Mouse (Mus musculus): Measurements from ENCODE around the gene Slc35c2. TPM values are rescaled to one million over a fixed set of nuclear protein-coding genes. Genes with fewer than 3 reads are reported as not detected.

Slc35c2 gene
- polyA plus RNA-seq, 1 experiment from 2014 or later: 67.3 TPM

DNA sequence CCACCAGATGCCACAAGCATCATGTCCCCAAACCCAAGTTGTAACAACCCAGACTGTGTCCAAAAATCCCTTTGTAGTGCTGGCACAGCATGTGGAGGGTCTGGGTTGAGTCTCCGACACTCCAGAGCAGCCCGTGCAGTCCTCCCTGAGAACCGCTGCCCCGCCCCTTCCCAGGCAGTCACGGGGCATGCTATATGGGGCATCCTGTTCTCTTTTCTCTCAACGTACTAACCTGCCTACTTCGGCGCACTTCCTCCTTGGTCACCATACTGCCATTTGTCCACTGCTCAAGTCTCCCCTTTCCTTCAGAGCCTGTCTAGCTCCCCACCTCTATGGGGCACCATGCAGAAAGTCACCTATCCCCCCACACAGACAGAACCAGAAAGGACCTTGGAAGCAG lies 2.0 kb downstream of the Slc35c2 start:
- H3K4me2 ChIP-seq (ENCODE audit: low read depth, low read length): peak overlapping the region; percentile 19; the same call in 1 of the 2 replicates

DNA sequence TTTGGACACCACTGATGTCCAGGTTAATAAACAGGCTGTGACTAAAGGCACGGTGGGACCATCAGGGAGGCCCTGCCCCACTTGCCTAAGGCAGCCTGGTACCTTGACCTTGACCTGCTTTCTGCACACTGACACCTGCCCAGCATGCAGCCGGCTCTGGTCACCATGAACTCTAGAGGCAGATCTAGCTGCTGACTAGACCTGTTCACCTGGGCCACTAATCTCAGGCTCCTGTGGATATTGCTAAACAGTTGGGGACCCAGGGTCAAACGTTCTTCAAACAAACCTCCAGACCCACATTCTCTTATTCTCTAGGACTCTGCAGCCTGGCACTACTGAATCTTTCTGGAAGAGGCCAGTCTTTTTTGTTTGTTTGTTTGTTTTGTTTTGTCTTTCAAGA lies 2.6 kb downstream of the Slc35c2 start:
- no peak for ATAC-seq (ENCODE audit: insufficient read depth, low FRiP score)
- H3K9me3 ChIP-seq (replicated peaks; ENCODE audit: control insufficient read depth, low read length): no peaks in the 10 kb centered on the region
- no peak overlapping the region for H3K27ac ChIP-seq (ENCODE audit: low read length)
- 0 out of 2 replicates have a peak, but pooled peaks cover 6% of the 10 kb centered on the region for H3K36me3 ChIP-seq (ENCODE audit: control insufficient read depth, insufficient read depth, low read length)
- no peak overlapping the region for H3K4me2 ChIP-seq (ENCODE audit: low read depth, low read length)
- H3K9ac ChIP-seq (ENCODE audit: low read length): no peak overlapping the region
- no peak overlapping the region for H3K4me3 ChIP-seq (replicated peaks; ENCODE audit: low read length)
- 67% methylated on average over 3 of the region's 3 CpGs for WGBS
- H3K27me3 ChIP-seq (ENCODE audit: control insufficient read depth, insufficient read depth, low read length): no peaks in the 10 kb centered on the region
- H3K4me1 ChIP-seq (ENCODE audit: control insufficient read depth, insufficient read depth, low read length): peaks cover 32% of the 10 kb centered on the region

More for the DNA sequence above, 2.0 kb downstream of the Slc35c2 start:
- 85% methylated on average over 8 of the region's 8 CpGs for WGBS
- Histone ChIP-seq H3K4me1 (ENCODE audit: control insufficient read depth, insufficient read depth, low read length) (peaks cover 32% of the 10 kb centered on the region), H3K9ac (ENCODE audit: low read length) (no peak overlapping the region; the same call in 1 of the 2 replicates), H3K27me3 (ENCODE audit: control insufficient read depth, insufficient read depth, low read length) (no peaks in the 10 kb centered on the region), H3K4me3 (replicated peaks; ENCODE audit: low read length) (no peak overlapping the region), H3K36me3 (ENCODE audit: control insufficient read depth, insufficient read depth, low read length) (0 out of 2 replicates have a peak, but pooled peaks cover 4% of the 10 kb centered on the region), H3K27ac (ENCODE audit: low read length) (no peak overlapping the region), H3K9me3 (replicated peaks; ENCODE audit: control insufficient read depth, low read length) (no peaks in the 10 kb centered on the region)
- no peak for ATAC-seq (ENCODE audit: insufficient read depth, low FRiP score)

DNA sequence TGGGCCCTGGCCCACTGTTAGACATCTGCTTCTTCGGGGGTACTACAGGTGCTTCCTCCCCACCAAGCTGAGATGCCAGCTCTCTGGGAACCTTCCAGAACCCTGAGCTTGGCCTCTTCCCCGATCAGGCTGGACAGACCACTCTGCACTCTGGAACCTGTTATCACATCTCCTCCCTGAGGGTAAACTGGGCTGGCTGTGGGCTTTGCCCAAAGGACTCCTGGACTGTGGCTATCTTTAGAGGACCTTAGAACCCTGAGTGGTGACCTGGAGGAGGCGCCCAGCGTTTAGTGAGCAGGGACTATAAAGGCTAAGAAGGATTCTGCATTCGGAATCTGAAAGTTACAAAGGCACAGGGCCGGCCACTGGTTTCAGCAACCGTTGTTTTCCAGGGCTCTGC lies 3.3 kb downstream of the Slc35c2 start:
- WGBS: 80% methylated on average over 7 of the region's 7 CpGs
- Histone ChIP-seq H3K36me3 (ENCODE audit: control insufficient read depth, insufficient read depth, low read length) (0 out of 2 replicates have a peak, but pooled peaks cover 6% of the 10 kb centered on the region), H3K4me3 (replicated peaks; ENCODE audit: low read length) (no peak overlapping the region), H3K4me1 (ENCODE audit: control insufficient read depth, insufficient read depth, low read length) (peaks cover 32% of the 10 kb centered on the region), H3K27ac (ENCODE audit: low read length) (no peak overlapping the region; the same call in 1 of the 2 replicates), H3K4me2 (ENCODE audit: low read depth, low read length) (no peak overlapping the region), H3K9me3 (replicated peaks; ENCODE audit: control insufficient read depth, low read length) (no peaks in the 10 kb centered on the region), H3K9ac (ENCODE audit: low read length) (no peak overlapping the region), H3K27me3 (ENCODE audit: control insufficient read depth, insufficient read depth, low read length) (no peaks in the 10 kb centered on the region)
- no peak for ATAC-seq (ENCODE audit: insufficient read depth, low FRiP score)

DNA sequence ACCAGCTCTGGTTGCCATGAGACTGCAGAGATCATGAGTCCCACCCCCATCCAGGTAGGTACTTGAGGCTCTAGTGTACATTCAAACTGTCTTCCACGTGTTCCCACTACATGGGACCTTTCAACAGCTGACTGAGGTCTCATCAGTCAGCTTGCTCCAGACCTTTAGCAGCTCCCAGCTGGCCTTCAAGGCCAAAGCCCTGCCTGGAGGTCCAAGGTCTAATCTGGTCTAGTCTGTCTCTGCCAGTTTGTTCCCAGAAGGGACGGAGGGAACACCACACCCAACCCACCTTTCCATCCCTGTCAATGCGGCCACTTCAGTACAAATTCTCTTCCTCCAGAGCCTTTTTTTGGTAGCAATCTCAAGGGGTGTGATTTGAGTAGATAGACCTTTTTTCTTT lies 4.0 kb downstream of the Slc35c2 start:
- Histone ChIP-seq H3K27ac (ENCODE audit: low read length) (no peak overlapping the region), H3K4me1 (ENCODE audit: control insufficient read depth, insufficient read depth, low read length) (peaks cover 29% of the 10 kb centered on the region), H3K36me3 (ENCODE audit: control insufficient read depth, insufficient read depth, low read length) (0 out of 2 replicates have a peak, but pooled peaks cover 6% of the 10 kb centered on the region), H3K4me2 (ENCODE audit: low read depth, low read length) (no peak overlapping the region), H3K9me3 (replicated peaks; ENCODE audit: control insufficient read depth, low read length) (no peaks in the 10 kb centered on the region), H3K4me3 (replicated peaks; ENCODE audit: low read length) (no peak overlapping the region), H3K27me3 (ENCODE audit: control insufficient read depth, insufficient read depth, low read length) (no peaks in the 10 kb centered on the region), H3K9ac (ENCODE audit: low read length) (no peak overlapping the region)
- WGBS: 74% methylated on average over 3 of the region's 3 CpGs
- ATAC-seq (ENCODE audit: insufficient read depth, low FRiP score): no peak

DNA sequence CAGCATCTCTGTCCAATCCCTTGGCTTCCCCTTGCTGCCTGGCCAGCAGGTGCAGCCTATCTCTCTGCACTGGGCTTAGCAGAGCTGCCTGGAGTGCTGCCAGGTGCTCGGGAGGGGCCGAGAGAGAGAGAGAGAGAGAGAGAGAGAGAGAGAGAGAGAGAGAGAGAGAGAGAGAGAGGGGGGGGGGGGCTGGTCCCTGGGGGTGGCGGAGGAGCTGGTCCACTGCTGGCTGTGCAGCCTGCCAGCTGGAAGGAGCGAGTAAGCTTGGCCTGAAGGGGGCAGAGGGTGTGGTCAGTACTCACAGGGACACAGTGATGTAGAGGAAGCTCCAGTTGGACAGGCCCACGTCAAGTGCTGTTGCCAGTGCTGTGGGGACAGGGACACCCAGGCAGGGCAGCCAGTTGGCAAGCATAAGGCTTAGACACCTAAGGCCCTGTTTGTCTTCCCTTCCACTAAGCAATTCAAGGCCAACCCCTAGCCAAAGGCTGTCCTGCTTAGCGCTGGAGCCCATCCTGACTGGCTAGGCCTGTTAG lies 5.8 kb downstream of the Slc35c2 start:
- 0 out of 2 replicates have a peak, but pooled peaks cover 6% of the 10 kb centered on the region for H3K36me3 ChIP-seq (ENCODE audit: control insufficient read depth, insufficient read depth, low read length)
- no peak overlapping the region for H3K27ac ChIP-seq (ENCODE audit: low read length)
- H3K9ac ChIP-seq (ENCODE audit: low read length): peak overlapping the region; percentile 37; the same call in 1 of the 2 replicates
- H3K4me1 ChIP-seq (ENCODE audit: control insufficient read depth, insufficient read depth, low read length): peaks cover 18% of the 10 kb centered on the region
- WGBS: 33% methylated on average over 6 of the region's 6 CpGs
- H3K27me3 ChIP-seq (ENCODE audit: control insufficient read depth, insufficient read depth, low read length): no peaks in the 10 kb centered on the region
- no peaks in the 10 kb centered on the region for H3K9me3 ChIP-seq (replicated peaks; ENCODE audit: control insufficient read depth, low read length)
- H3K4me2 ChIP-seq (ENCODE audit: low read depth, low read length): no peak overlapping the region
- peak; percentile 49; the same call in 1 of the 2 replicates for ATAC-seq (ENCODE audit: insufficient read depth, low FRiP score)
- H3K4me3 ChIP-seq (replicated peaks; ENCODE audit: low read length): no peak overlapping the region

DNA sequence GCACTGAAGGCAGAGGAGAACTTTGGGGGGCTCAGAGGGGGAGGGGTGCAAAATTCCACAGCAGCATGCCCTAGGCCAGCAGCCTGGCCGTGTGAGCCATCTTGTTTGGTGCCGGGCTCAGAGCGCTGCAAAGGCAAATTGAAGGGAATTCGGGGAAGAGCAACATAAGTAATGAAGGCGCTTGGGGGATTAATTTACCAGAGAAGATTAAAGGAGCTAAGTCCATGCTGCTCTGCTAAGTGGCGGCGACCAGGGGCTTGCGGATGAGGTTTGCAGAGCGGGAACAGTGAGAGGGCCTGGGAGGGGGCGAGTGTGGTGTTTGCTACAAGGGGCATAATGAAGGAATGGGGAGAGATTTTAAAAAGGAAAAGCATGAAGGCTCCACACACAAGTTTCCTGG lies 8.3 kb downstream of the Slc35c2 start:
- Histone ChIP-seq H3K9me3 (replicated peaks; ENCODE audit: control insufficient read depth, low read length) (no peaks in the 10 kb centered on the region), H3K9ac (ENCODE audit: low read length) (no peak overlapping the region), H3K27me3 (ENCODE audit: control insufficient read depth, insufficient read depth, low read length) (no peaks in the 10 kb centered on the region), H3K4me2 (ENCODE audit: low read depth, low read length) (no peak overlapping the region), H3K4me1 (ENCODE audit: control insufficient read depth, insufficient read depth, low read length) (peaks cover 13% of the 10 kb centered on the region), H3K4me3 (replicated peaks; ENCODE audit: low read length) (no peak overlapping the region), H3K36me3 (ENCODE audit: control insufficient read depth, insufficient read depth, low read length) (0 out of 2 replicates have a peak, but pooled peaks cover 6% of the 10 kb centered on the region), H3K27ac (ENCODE audit: low read length) (no peak overlapping the region)
- no peak for ATAC-seq (ENCODE audit: insufficient read depth, low FRiP score)
- 65% methylated on average over 10 of the region's 10 CpGs for WGBS

DNA sequence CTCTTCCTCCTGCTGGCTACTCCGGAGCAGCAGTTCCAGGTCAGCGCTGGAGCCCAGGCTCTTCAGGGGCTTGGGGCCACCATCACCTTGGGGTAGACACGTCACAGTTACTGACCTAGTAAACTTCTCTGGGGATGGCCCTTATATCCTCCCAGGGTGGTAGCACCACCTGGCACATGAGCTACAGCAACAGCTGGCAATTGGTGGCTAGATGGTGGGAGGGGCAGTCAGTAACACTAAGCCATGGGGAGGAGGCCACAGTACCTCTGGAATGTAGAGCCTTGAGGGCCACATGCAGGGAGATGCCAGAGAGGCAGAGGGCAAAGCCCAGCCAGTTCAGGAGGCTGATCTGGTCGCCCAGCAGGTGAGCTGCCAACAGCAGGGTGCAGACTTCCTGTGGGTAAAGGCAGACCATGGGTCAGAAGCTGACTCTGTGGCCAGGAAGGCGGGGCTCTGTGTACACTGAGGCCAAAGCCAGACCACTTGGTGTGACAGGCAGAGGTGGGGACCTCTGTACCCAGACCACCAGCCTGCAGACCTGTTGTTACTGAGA lies 10.4 kb downstream of the Slc35c2 start:
- 91% methylated on average over 5 of the region's 5 CpGs for WGBS
- ATAC-seq (ENCODE audit: insufficient read depth, low FRiP score): no peak
- no peaks in the 10 kb centered on the region for H3K9me3 ChIP-seq (replicated peaks; ENCODE audit: control insufficient read depth, low read length)
- no peaks in the 10 kb centered on the region for H3K27me3 ChIP-seq (ENCODE audit: control insufficient read depth, insufficient read depth, low read length)
- peaks cover 11% of the 10 kb centered on the region for H3K4me1 ChIP-seq (ENCODE audit: control insufficient read depth, insufficient read depth, low read length)
- no peak overlapping the region for H3K4me2 ChIP-seq (ENCODE audit: low read depth, low read length)
- no peak overlapping the region for H3K9ac ChIP-seq (ENCODE audit: low read length)
- 0 out of 2 replicates have a peak, but pooled peaks cover 6% of the 10 kb centered on the region for H3K36me3 ChIP-seq (ENCODE audit: control insufficient read depth, insufficient read depth, low read length)
- H3K27ac ChIP-seq (ENCODE audit: low read length): no peak overlapping the region
- H3K4me3 ChIP-seq (replicated peaks; ENCODE audit: low read length): no peak overlapping the region

DNA sequence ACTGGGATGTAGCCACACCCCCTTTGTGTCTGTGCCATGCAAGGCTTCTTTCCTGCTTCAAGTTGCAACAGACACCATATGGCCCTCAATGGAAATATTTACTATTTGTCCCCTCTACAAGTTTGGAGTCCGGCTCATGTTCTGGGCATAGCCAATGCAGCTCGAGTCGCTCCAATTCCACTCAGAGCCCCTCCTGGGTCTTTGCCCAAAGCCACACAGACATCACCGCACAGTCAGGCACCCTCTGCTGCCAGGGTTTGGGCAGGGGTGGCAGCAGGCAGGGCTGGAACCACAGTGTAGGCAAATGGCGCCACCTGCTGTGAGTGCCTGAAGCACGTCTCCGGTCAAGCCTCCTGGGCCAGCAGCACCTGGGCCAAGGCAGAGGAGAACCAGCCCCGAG lies 11.8 kb downstream of the Slc35c2 start:
- 18% methylated on average over 8 of the region's 8 CpGs for WGBS
- H3K27me3 ChIP-seq (ENCODE audit: control insufficient read depth, insufficient read depth, low read length): no peaks in the 10 kb centered on the region
- 0 out of 2 replicates have a peak, but pooled peaks cover 3% of the 10 kb centered on the region for H3K4me1 ChIP-seq (ENCODE audit: control insufficient read depth, insufficient read depth, low read length)
- H3K9ac ChIP-seq (ENCODE audit: low read length): no peak overlapping the region
- peak; percentile 65 for ATAC-seq (ENCODE audit: insufficient read depth, low FRiP score)
- H3K4me3 ChIP-seq (replicated peaks; ENCODE audit: low read length): no peak overlapping the region
- H3K36me3 ChIP-seq (ENCODE audit: control insufficient read depth, insufficient read depth, low read length): 0 out of 2 replicates have a peak, but pooled peaks cover 5% of the 10 kb centered on the region
- no peak overlapping the region for H3K27ac ChIP-seq (ENCODE audit: low read length)
- H3K4me2 ChIP-seq (ENCODE audit: low read depth, low read length): no peak overlapping the region
- no peaks in the 10 kb centered on the region for H3K9me3 ChIP-seq (replicated peaks; ENCODE audit: control insufficient read depth, low read length)

DNA sequence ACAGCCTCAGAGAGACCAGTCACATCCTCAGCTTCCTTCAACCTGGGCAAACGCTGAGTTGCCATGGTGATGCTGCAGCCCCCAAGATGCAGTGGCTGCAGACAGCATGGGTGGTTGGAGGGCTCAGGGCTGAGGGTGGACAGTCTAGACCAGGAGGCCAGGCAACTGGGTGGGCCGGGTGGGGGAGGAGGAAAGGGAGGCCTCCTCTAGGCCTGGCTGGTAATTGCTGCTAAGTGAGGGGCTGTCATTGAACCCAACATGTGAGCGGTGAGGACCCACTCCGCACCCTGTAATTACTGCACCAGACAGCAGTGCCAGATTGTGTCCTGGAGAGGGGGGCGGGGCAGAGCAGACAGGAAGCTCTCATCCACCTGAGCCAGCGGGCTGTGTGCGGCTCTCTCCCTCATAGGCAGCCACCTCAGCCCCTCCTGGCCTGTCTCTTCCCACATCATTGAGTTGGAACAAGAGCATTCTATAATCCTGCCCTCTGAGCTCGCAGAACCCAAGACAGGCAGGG lies 12.5 kb downstream of the Slc35c2 start:
- ATAC-seq (ENCODE audit: insufficient read depth, low FRiP score): peak; percentile 39; the same call in 1 of the 2 replicates
- no peak overlapping the region for H3K9ac ChIP-seq (ENCODE audit: low read length)

More for the DNA sequence above, 12.5 kb downstream of the Slc35c2 start:
- Histone ChIP-seq H3K36me3 (ENCODE audit: control insufficient read depth, insufficient read depth, low read length) (no peaks in the 10 kb centered on the region), H3K27me3 (ENCODE audit: control insufficient read depth, insufficient read depth, low read length) (no peaks in the 10 kb centered on the region), H3K9me3 (replicated peaks; ENCODE audit: control insufficient read depth, low read length) (no peaks in the 10 kb centered on the region), H3K4me2 (ENCODE audit: low read depth, low read length) (no peak overlapping the region), H3K4me1 (ENCODE audit: control insufficient read depth, insufficient read depth, low read length) (0 out of 2 replicates have a peak, but pooled peaks cover 3% of the 10 kb centered on the region), H3K27ac (ENCODE audit: low read length) (no peak overlapping the region), H3K4me3 (replicated peaks; ENCODE audit: low read length) (no peak overlapping the region)
- 53% methylated on average over 8 of the region's 8 CpGs for WGBS
